Mouse (Mus musculus): ENCODE data around the gene Olfr601. TPM values are rescaled to one million over a fixed set of nuclear protein-coding genes. Genes with fewer than 3 reads are reported as not detected.
"Not testable (repeated sequence)": the region's sequence is repeated elsewhere in the genome, so short reads cannot be mapped to it uniquely, and the experiment has no call there.

The Olfr601 gene
- polyA plus RNA-seq, 1 experiment, result not detected

GRCm38 (mm10) chr7:103323268-103323667, 39.2 kb downstream of the Olfr601 start, which contains the start of gene Olfr598:
Olfr598 (plus strand) TSS chr7:103323568.
- H3K27me3 ChIP-seq (ENCODE audit: control insufficient read depth, insufficient read depth, low read length), result no peaks in the 10 kb centered on the region
- H3K36me3 ChIP-seq (ENCODE audit: control insufficient read depth, insufficient read depth, low read length), result no peaks in the 10 kb centered on the region
- no peak for DNase-seq (ENCODE audit: low read depth in 1 of 2, low spot score in 2 of 2)
- no peak within 1 kb of the TSS for H3K4me3 ChIP-seq (ENCODE audit: extremely low read depth, insufficient read depth, insufficient read length)
- no peak within 1 kb of the TSS for H3K27ac ChIP-seq (ENCODE audit: insufficient read depth, low read length)
- H3K4me1 ChIP-seq (ENCODE audit: control insufficient read depth, insufficient read depth, insufficient read length), result no peaks in the 10 kb centered on the region
- no peak for TF ChIP-seq POLR2A (IDR thresholded peaks at IDR 0.05; ENCODE audit: low read depth, low read length)
- no peak for TF ChIP-seq CTCF (IDR thresholded peaks at IDR 0.05; ENCODE audit: extremely low read depth, insufficient read depth, insufficient read length, insufficient replicate concordance)

DNA sequence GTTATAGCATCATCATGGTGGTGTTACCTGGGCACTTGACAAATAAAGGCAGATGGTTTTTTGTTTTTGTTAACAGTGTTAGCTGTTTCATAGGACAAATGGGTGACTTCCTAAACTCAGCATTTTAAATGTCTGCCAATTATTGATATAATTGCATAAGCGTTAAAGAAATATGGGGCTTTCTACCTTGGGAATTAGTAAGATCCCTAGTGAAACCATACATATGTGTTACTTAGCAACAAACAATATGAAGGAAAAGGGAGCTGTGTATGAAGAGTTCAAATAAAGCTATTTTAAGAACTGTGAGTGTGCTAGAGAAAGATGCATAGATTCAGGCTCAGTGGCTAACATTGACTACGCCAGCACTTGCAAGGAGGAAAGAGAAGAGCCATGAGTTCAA, 46.4 kb downstream of the Olfr601 start, which contains the start of gene Olfr597:
Gene Olfr597 (plus strand): TSS at position 301 of the 400 bp plus-strand sequence.
- 90% methylated on average over 2 of the region's 2 CpGs for WGBS

More for the DNA sequence above, 46.4 kb downstream of the Olfr601 start, which contains the start of gene Olfr597:
- DNase-seq (ENCODE audit: low read depth in 1 of 2, low spot score in 2 of 2); H3K4me3 ChIP-seq (ENCODE audit: extremely low read depth, insufficient read depth, insufficient read length); H3K27me3 ChIP-seq (ENCODE audit: control insufficient read depth, insufficient read depth, low read length); H3K4me1 ChIP-seq (ENCODE audit: control insufficient read depth, insufficient read depth, insufficient read length); H3K36me3 ChIP-seq (ENCODE audit: control insufficient read depth, insufficient read depth, low read length); H3K27ac ChIP-seq (ENCODE audit: insufficient read depth, low read length): not testable (repeated sequence)

Other genes starting within 250 kb of the Olfr601 start
- gene Olfr586, start 237.0 kb downstream of the Olfr601 start, polyA plus RNA-seq (2012; rRNA removed), result not detected in 2 replicates
- not detected in 2 replicates for gene Olfr588-ps1, start 221.8 kb downstream of the Olfr601 start, polyA plus RNA-seq (2012; rRNA removed)
- gene Olfr589, start 206.3 kb downstream of the Olfr601 start, polyA plus RNA-seq (2012; rRNA removed), result not detected in 2 replicates
- gene Olfr591, start 184.3 kb downstream of the Olfr601 start, polyA plus RNA-seq (2012; rRNA removed), result not detected in 2 replicates
- gene Olfr592, start 177.9 kb downstream of the Olfr601 start, polyA plus RNA-seq (2012; rRNA removed), result not detected in 2 replicates
- gene Olfr593, start 150.8 kb downstream of the Olfr601 start, polyA plus RNA-seq (2012; rRNA removed), result not detected in 2 replicates
- gene Olfr594, start 145.7 kb downstream of the Olfr601 start, polyA plus RNA-seq (2012; rRNA removed), result not detected in 2 replicates
- gene Usp17ld, start 110.2 kb downstream of the Olfr601 start, polyA plus RNA-seq (2012; rRNA removed), result not detected in 2 replicates
- not detected in 2 replicates for gene Olfr596, start 57.0 kb downstream of the Olfr601 start, polyA plus RNA-seq (2012; rRNA removed)
- gene Olfr597, start 46.3 kb downstream of the Olfr601 start, polyA plus RNA-seq (2012; rRNA removed), result not detected in 2 replicates
- not detected in 2 replicates for gene Olfr598, start 39.1 kb downstream of the Olfr601 start, polyA plus RNA-seq (2012; rRNA removed)
- not detected in 2 replicates for gene Olfr599, start 26.7 kb downstream of the Olfr601 start, polyA plus RNA-seq (2012; rRNA removed)
- gene Olfr600, start 13.0 kb downstream of the Olfr601 start, polyA plus RNA-seq (2012; rRNA removed), result not detected in 2 replicates
- gene Olfr603, start 23.5 kb upstream of the Olfr601 start, polyA plus RNA-seq (2012; rRNA removed), result not detected in 2 replicates
- gene Usp17lc, start 52.4 kb upstream of the Olfr601 start, polyA plus RNA-seq (2012; rRNA removed), result not detected in 2 replicates
- not detected in 2 replicates for gene Olfr605, start 82.8 kb upstream of the Olfr601 start, polyA plus RNA-seq (2012; rRNA removed)
- not detected in 2 replicates for gene Olfr606, start 86.4 kb upstream of the Olfr601 start, polyA plus RNA-seq (2012; rRNA removed)
- not detected in 2 replicates for gene Olfr607, start 101.5 kb upstream of the Olfr601 start, polyA plus RNA-seq (2012; rRNA removed)
- not detected in 2 replicates for gene Olfr608, start 107.2 kb upstream of the Olfr601 start, polyA plus RNA-seq (2012; rRNA removed)
- not detected in 2 replicates for gene Olfr609, start 135.4 kb upstream of the Olfr601 start, polyA plus RNA-seq (2012; rRNA removed)
- not detected in 2 replicates for gene Olfr610, start 149.5 kb upstream of the Olfr601 start, polyA plus RNA-seq (2012; rRNA removed)
- gene Olfr611, start 158.2 kb upstream of the Olfr601 start, polyA plus RNA-seq (2012; rRNA removed), result not detected in 2 replicates
- gene Olfr612, start 180.1 kb upstream of the Olfr601 start, polyA plus RNA-seq (2012; rRNA removed), result not detected in 2 replicates
- gene Olfr613, start 185.4 kb upstream of the Olfr601 start, polyA plus RNA-seq (2012; rRNA removed), result not detected in 2 replicates
- gene Olfr615, start 193.4 kb upstream of the Olfr601 start, polyA plus RNA-seq (2012; rRNA removed), result not detected in 2 replicates
- not detected in 2 replicates for gene Olfr616, start 206.5 kb upstream of the Olfr601 start, polyA plus RNA-seq (2012; rRNA removed)
- gene Olfr617, start 210.4 kb upstream of the Olfr601 start, polyA plus RNA-seq (2012; rRNA removed), result not detected in 2 replicates
- not detected in 2 replicates for gene Olfr618, start 227.4 kb upstream of the Olfr601 start, polyA plus RNA-seq (2012; rRNA removed)
- not detected in 2 replicates for gene Olfr619, start 237.9 kb upstream of the Olfr601 start, polyA plus RNA-seq (2012; rRNA removed)
- gene Olfr620, start 249.9 kb upstream of the Olfr601 start, polyA plus RNA-seq (2012; rRNA removed), result not detected in 2 replicates

Data from spleen, adult 2 months (tissue).